Mouse (Mus musculus): ENCODE measurements at regions not wholly inside any gene's neighbourhood (a gene's known extent, or its start where the extent isn't known, plus 50 kb on each side); places are given as distances from the start of the nearest gene placed in this dataset.

DNA sequence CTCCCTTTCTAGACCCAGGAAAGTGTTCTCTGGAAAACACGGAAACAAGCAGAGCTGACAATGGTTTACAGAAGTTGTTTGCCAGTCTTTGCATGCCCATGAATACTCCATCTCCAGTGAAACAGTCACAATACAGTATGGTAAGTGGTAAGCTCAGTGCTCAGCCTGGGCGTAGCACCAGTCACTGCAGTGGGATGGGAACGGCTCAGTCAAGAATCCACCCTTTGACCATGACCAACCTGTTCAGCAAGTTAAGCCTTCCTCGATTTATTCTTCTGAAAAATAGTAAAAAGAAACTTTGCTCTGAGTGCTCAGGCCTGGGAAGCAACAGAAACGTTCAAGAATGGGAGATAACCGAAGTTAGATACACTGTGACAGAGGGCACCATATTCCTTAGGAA is 563.7 kb upstream of the Kdm8 start:
- no peak for ATAC-seq (ENCODE audit: low FRiP score, low TSS enrichment)
- Histone ChIP-seq H3K27ac (ENCODE audit: low read length) (no peak overlapping the region), H3K9me3 (ENCODE audit: low read length) (no peaks in the 10 kb centered on the region), H3K27me3 (ENCODE audit: insufficient read depth, low read length) (no peaks in the 10 kb centered on the region), H3K9ac (replicated peaks; ENCODE audit: low read length) (no peak overlapping the region), H3K4me2 (replicated peaks; ENCODE audit: low read depth, low read length) (no peak overlapping the region), H3K4me3 (ENCODE audit: low read length) (no peak overlapping the region), H3K36me3 (ENCODE audit: insufficient read depth, low read length) (no peaks in the 10 kb centered on the region), H3K4me1 (ENCODE audit: insufficient read depth, low read length) (no peaks in the 10 kb centered on the region; the same call in 1 of the 2 replicates)
- 82% methylated on average over 6 of the region's 6 CpGs for WGBS

DNA sequence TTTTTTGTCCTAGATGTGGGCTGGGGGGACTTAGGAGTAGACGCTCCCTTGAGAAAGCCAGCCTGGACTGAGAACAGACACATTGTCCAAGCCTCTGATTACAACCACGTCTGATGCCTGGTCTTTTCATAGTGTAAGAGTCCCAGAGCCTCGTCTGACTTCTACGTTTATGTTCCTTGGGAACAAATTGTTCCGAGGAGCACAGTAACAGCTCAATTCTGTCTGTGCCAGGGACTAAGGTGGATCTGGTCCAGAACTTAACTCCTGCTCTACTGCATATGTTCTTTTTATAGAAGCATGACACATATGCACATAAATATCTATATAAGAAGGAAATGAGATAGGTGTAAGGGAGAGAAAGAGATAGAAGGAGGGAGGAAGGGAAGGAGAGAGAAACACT is 537.2 kb upstream of the Kdm8 start:
- no peaks in the 10 kb centered on the region for H3K27me3 ChIP-seq (ENCODE audit: insufficient read depth, low read length)
- no peaks in the 10 kb centered on the region for H3K4me1 ChIP-seq (ENCODE audit: insufficient read depth, low read length)
- WGBS = 64% methylated on average over 5 of the region's 5 CpGs
- no peak overlapping the region for H3K9ac ChIP-seq (replicated peaks; ENCODE audit: low read length)
- H3K4me3 ChIP-seq (ENCODE audit: low read length) = no peak overlapping the region
- ATAC-seq (ENCODE audit: low FRiP score, low TSS enrichment) = no peak
- no peak overlapping the region for H3K4me2 ChIP-seq (replicated peaks; ENCODE audit: low read depth, low read length)
- H3K9me3 ChIP-seq (ENCODE audit: low read length) = 0 out of 2 replicates have a peak, but pooled peaks cover under 1% of the 10 kb centered on the region
- H3K36me3 ChIP-seq (ENCODE audit: insufficient read depth, low read length) = no peaks in the 10 kb centered on the region
- H3K27ac ChIP-seq (ENCODE audit: low read length) = no peak overlapping the region

DNA sequence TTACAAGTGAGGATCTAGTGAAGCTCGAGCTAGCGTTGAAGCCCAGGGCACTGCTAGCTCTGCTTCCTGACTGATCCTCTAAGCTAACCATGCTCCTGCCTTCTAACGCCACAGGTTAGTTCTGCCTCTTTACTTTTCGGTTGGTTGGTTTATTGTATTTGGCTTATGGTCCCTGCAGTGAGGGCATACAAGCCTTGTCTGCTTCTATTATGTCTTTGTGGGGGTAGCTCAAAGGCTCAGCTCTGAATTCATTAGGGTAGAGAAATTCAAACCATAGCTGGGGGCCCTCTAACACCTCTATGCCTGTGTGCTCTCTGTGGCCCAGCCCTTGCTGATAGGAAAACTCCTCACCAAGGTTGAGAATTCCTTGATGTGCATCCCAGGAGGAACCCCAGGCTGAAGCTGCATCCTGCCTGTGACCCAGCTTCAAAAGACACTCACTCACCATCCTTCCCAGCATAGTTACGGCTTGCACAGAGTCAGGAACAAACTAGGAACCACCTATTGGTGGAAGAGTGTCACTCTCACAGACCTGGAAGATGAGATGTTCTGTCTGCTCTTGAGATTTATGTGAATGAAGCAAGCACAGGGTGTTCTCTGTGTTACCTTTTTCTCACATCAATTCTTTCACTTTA is 536.7 kb upstream of the Kdm8 start:
- no peak overlapping the region for H3K9ac ChIP-seq (replicated peaks; ENCODE audit: low read length)
- H3K4me2 ChIP-seq (replicated peaks; ENCODE audit: low read depth, low read length) = no peak overlapping the region
- no peak for ATAC-seq (ENCODE audit: low FRiP score, low TSS enrichment)
- no peaks in the 10 kb centered on the region for H3K36me3 ChIP-seq (ENCODE audit: insufficient read depth, low read length)
- no peaks in the 10 kb centered on the region for H3K9me3 ChIP-seq (ENCODE audit: low read length)
- no peak overlapping the region for H3K4me3 ChIP-seq (ENCODE audit: low read length)
- H3K27ac ChIP-seq (ENCODE audit: low read length) = no peak overlapping the region
- no peaks in the 10 kb centered on the region for H3K27me3 ChIP-seq (ENCODE audit: insufficient read depth, low read length)
- H3K4me1 ChIP-seq (ENCODE audit: insufficient read depth, low read length) = no peaks in the 10 kb centered on the region
- WGBS = 62% methylated on average over 5 of the region's 5 CpGs

DNA sequence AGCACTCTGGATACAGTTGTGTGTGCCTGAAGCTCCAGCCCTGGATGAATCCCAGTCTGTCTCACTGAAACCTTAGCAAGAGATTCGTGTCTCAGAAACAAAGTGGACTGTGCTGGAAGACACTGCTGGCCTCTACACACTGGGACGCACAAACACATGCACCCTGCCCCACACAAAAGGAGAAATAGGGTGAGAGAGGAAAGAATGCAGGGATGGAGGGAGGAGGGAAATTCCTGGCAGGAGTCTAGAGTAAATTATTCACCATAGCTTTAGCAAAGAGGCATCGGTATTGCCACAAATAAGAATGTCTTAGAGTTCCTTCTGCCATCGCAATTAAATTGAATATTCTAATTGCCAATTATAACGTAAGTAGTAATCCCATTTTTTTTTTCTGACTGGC is 530.4 kb upstream of the Kdm8 start:
- no peaks in the 10 kb centered on the region for H3K36me3 ChIP-seq (ENCODE audit: insufficient read depth, low read length)
- no peaks in the 10 kb centered on the region for H3K27me3 ChIP-seq (ENCODE audit: insufficient read depth, low read length)
- H3K9me3 ChIP-seq (ENCODE audit: low read length) = no peaks in the 10 kb centered on the region
- no peaks in the 10 kb centered on the region for H3K4me1 ChIP-seq (ENCODE audit: insufficient read depth, low read length)
- no peak overlapping the region for H3K4me2 ChIP-seq (replicated peaks; ENCODE audit: low read depth, low read length)
- no peak overlapping the region for H3K4me3 ChIP-seq (ENCODE audit: low read length)
- no peak overlapping the region for H3K27ac ChIP-seq (ENCODE audit: low read length)
- no peak overlapping the region for H3K9ac ChIP-seq (replicated peaks; ENCODE audit: low read length)
- WGBS = 75% methylated on average over 5 of the region's 5 CpGs
- 0 out of 2 replicates have a peak, but pooled peaks have one; percentile 51 for ATAC-seq (ENCODE audit: low FRiP score, low TSS enrichment)

DNA sequence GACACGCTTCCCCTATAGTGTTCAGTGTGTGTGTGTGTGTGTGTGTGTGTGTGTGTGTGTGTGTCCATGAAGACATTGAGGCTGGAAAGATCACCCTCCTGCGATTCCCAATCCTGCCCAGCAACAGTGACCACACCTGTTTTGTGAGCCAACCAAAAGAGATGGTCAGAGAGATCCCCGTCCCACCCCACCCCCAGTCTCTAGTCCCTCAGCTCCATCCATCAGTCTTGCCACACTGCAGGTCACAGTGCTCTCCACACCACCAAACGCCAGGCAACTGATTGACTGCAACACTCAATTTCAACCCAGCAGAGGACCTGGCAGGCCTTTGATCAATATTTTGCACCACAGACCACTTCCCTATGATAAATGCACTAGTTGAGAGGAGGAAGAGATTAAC is 530.0 kb upstream of the Kdm8 start:
- Histone ChIP-seq H3K36me3 (ENCODE audit: insufficient read depth, low read length) (no peaks in the 10 kb centered on the region), H3K4me1 (ENCODE audit: insufficient read depth, low read length) (no peaks in the 10 kb centered on the region), H3K4me3 (ENCODE audit: low read length) (no peak overlapping the region), H3K9ac (replicated peaks; ENCODE audit: low read length) (no peak overlapping the region), H3K4me2 (replicated peaks; ENCODE audit: low read depth, low read length) (no peak overlapping the region), H3K27ac (ENCODE audit: low read length) (no peak overlapping the region), H3K9me3 (ENCODE audit: low read length) (no peaks in the 10 kb centered on the region), H3K27me3 (ENCODE audit: insufficient read depth, low read length) (no peaks in the 10 kb centered on the region)
- WGBS = 75% methylated on average over 4 of the region's 4 CpGs
- ATAC-seq (ENCODE audit: low FRiP score, low TSS enrichment) = no peak

DNA sequence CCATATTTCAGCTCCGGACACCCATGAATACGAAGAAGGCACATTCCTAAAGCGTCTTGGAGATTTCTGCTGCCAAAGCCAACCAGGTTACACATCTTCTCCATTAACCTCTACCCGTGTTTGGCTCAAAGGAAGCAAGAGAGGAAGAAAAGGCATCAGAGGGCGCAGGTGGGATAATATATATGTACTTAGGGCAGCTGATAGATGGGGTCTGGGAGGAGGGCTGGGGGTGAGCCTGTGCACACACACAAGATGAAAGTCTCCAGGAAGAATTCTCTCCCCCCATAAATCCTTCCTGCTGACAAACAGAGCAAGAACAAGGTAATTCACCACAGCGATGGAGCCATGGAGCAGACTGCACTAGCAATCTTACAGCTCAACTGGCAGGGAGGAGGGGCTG is 529.5 kb upstream of the Kdm8 start:
- Histone ChIP-seq H3K9me3 (ENCODE audit: low read length) (no peaks in the 10 kb centered on the region), H3K27me3 (ENCODE audit: insufficient read depth, low read length) (no peaks in the 10 kb centered on the region), H3K4me3 (ENCODE audit: low read length) (no peak overlapping the region), H3K4me1 (ENCODE audit: insufficient read depth, low read length) (no peaks in the 10 kb centered on the region), H3K9ac (replicated peaks; ENCODE audit: low read length) (no peak overlapping the region), H3K4me2 (replicated peaks; ENCODE audit: low read depth, low read length) (no peak overlapping the region), H3K27ac (ENCODE audit: low read length) (no peak overlapping the region), H3K36me3 (ENCODE audit: insufficient read depth, low read length) (no peaks in the 10 kb centered on the region)
- WGBS = 50% methylated on average over 6 of the region's 6 CpGs
- no peak for ATAC-seq (ENCODE audit: low FRiP score, low TSS enrichment)

DNA sequence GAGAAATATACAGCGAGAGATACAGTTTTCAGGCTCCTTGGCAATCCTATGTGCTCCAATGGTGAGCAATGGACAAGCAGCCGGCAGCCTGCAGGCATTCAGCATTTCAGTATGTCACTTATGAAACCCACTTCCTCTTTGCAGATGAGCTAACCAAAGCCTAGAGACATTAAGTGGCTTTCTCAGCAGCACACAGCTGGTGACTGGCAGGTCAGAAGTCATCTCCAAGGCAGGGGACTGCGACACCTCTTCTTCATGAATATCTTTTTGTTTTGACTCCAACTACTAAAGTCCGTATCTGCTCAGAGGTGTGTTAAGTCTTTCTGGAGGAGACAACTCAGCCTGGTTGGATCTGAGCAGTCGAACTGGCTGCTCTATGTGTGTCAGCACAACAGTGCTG is 528.8 kb upstream of the Kdm8 start:
- Histone ChIP-seq H3K27me3 (ENCODE audit: insufficient read depth, low read length) (no peaks in the 10 kb centered on the region), H3K9me3 (ENCODE audit: low read length) (no peaks in the 10 kb centered on the region), H3K27ac (ENCODE audit: low read length) (no peak overlapping the region), H3K9ac (replicated peaks; ENCODE audit: low read length) (no peak overlapping the region), H3K36me3 (ENCODE audit: insufficient read depth, low read length) (no peaks in the 10 kb centered on the region), H3K4me2 (replicated peaks; ENCODE audit: low read depth, low read length) (no peak overlapping the region), H3K4me1 (ENCODE audit: insufficient read depth, low read length) (no peaks in the 10 kb centered on the region), H3K4me3 (ENCODE audit: low read length) (no peak overlapping the region)
- WGBS = 82% methylated on average over 5 of the region's 5 CpGs
- no peak for ATAC-seq (ENCODE audit: low FRiP score, low TSS enrichment)

DNA sequence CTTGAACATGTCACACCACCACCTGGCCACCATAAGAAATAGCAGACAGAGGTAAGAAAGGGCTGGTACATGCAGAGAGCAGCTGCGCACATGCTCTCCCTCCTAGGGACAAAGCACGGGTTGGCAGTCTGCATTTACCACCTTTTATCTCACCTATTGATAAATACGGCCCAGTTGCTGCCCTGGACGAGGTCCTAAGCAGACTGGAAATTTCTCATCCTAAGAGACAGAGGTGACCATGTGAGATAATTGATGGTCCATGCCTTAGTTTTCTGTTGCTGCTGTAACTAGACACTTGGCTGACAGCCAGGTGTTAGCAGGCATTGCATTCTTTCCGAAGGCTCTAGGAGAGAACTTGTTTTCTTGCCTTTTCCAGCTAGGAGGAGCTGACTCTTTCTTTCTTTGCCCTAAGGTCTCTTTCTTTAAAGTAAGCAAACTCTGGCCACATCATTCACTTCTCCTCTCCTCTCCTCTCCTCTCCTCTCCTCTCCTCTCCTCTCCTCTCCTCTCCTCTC is 526.8 kb upstream of the Kdm8 start:
- no peaks in the 10 kb centered on the region for H3K9me3 ChIP-seq (ENCODE audit: low read length)
- no peak overlapping the region for H3K9ac ChIP-seq (replicated peaks; ENCODE audit: low read length)
- no peaks in the 10 kb centered on the region for H3K4me1 ChIP-seq (ENCODE audit: insufficient read depth, low read length)
- no peak for ATAC-seq (ENCODE audit: low FRiP score, low TSS enrichment)
- H3K27ac ChIP-seq (ENCODE audit: low read length) = no peak overlapping the region
- H3K4me2 ChIP-seq (replicated peaks; ENCODE audit: low read depth, low read length) = no peak overlapping the region
- H3K27me3 ChIP-seq (ENCODE audit: insufficient read depth, low read length) = no peaks in the 10 kb centered on the region
- WGBS = 28% methylated on average over 5 of the region's 5 CpGs
- no peaks in the 10 kb centered on the region for H3K36me3 ChIP-seq (ENCODE audit: insufficient read depth, low read length)
- no peak overlapping the region for H3K4me3 ChIP-seq (ENCODE audit: low read length)

DNA sequence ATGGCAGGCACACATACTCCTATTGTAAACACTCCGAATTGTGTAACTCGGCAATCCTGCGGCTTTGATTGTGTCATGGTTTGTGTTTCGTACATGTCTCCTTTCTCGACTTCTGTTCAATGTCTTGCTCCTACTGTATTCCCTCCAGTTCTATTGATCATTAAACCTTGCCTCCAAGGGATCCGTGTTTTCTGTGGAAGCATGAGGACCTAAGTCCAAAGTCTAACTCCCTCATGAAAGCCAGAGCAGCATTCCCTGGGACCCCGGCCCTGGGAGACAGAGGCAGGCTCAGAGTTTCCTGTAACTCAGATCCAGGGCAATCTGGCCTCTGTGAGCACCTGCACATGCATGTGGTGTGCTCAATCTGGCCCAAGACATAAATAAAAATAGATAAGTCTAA is 521.7 kb upstream of the Kdm8 start:
- no peak overlapping the region for H3K4me2 ChIP-seq (replicated peaks; ENCODE audit: low read depth, low read length)
- 76% methylated on average over 7 of the region's 7 CpGs for WGBS
- H3K27me3 ChIP-seq (ENCODE audit: insufficient read depth, low read length) = no peaks in the 10 kb centered on the region
- no peak overlapping the region for H3K9ac ChIP-seq (replicated peaks; ENCODE audit: low read length)
- no peak overlapping the region for H3K27ac ChIP-seq (ENCODE audit: low read length)
- H3K4me3 ChIP-seq (ENCODE audit: low read length) = no peak overlapping the region
- no peaks in the 10 kb centered on the region for H3K9me3 ChIP-seq (ENCODE audit: low read length)
- no peaks in the 10 kb centered on the region for H3K4me1 ChIP-seq (ENCODE audit: insufficient read depth, low read length)
- no peaks in the 10 kb centered on the region for H3K36me3 ChIP-seq (ENCODE audit: insufficient read depth, low read length)
- peak; percentile 63; the same call in 1 of the 2 replicates for ATAC-seq (ENCODE audit: low FRiP score, low TSS enrichment)

DNA sequence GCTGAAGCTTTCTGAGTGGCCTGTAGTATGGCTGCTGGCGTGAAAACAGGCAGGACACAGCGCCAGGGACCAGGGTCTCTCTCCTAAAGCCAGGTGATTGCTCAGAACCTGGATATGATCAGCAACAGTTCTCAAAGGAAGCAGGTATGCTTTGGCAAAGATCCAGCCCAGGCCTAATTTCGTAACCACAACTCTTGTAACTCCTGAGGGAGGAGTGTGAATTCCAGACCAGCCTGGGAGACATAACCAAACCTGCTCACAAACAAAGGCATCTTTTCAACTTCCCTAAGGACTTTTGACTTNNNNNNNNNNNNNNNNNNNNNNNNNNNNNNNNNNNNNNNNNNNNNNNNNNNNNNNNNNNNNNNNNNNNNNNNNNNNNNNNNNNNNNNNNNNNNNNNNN is 510.9 kb upstream of the Kdm8 start:
- Histone ChIP-seq H3K9ac (replicated peaks; ENCODE audit: low read length) (no peak overlapping the region), H3K4me2 (replicated peaks; ENCODE audit: low read depth, low read length) (no peak overlapping the region), H3K9me3 (ENCODE audit: low read length) (no peaks in the 10 kb centered on the region), H3K4me3 (ENCODE audit: low read length) (no peak overlapping the region), H3K27me3 (ENCODE audit: insufficient read depth, low read length) (no peaks in the 10 kb centered on the region), H3K36me3 (ENCODE audit: insufficient read depth, low read length) (no peaks in the 10 kb centered on the region), H3K27ac (ENCODE audit: low read length) (no peak overlapping the region), H3K4me1 (ENCODE audit: insufficient read depth, low read length) (no peaks in the 10 kb centered on the region)
- 74% methylated on average over 3 of the region's 3 CpGs for WGBS
- no peak for ATAC-seq (ENCODE audit: low FRiP score, low TSS enrichment)
